Mouse (Mus musculus) cerebellum, postnatal 14 days (tissue): ENCODE results near the gene Mterf1a.
"Not testable (repeated sequence)": the region's sequence is repeated elsewhere in the genome, so short reads cannot be mapped to it uniquely, and the experiment has no call there.

Experiments used
- DNase-seq, 2 experiments: peaks; one replicate each; pipeline ENCODE4 v3.0.0; 2021; ENCODE audit warnings: mixed read lengths in 2 of 2

The Mterf1a gene

DNA sequence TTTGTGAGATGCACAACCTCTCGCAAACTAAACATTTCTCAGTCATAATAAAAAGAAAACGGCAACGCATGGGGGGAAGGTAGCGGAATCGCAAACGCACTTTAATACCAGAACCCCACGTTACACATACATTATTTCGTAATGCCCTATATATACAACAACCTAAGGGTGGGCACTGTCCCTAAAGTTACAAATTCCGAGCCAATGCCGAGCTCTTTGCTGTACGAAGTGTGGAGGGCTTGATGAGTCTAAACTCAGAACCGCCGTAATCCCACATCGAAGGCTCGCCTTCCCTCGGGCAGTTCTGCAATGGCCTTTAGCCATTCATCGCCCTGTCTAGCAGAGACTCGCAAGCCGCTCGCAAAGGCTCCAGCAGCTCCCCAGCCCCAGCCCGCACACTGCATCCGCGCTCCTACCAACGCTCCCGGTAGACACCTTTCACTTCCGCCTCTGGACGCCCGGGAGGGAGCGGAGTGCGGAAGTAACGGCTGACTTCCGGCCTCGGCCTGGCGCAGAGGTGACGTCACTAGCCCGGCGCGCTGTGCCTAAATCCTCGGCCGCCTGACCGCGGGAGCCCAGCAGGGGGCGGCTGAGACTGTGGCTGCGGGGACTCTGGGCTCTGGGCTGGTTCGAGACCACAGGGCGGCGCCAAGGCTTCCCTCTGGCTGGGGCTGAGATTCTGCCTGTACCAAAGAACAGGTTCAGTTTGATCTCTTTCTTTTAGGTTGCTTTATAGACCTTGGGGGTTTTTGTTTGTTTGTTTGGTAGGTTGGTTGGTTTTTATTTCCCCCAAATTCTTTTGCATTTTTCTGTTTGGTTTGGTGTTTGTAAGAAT, at the start of gene Mterf1a:
TSS of gene Mterf1a (minus strand) at position 475 of the 835 bp plus-strand sequence.
- DNase-seq = peak; percentile 52 to 65

DNA sequence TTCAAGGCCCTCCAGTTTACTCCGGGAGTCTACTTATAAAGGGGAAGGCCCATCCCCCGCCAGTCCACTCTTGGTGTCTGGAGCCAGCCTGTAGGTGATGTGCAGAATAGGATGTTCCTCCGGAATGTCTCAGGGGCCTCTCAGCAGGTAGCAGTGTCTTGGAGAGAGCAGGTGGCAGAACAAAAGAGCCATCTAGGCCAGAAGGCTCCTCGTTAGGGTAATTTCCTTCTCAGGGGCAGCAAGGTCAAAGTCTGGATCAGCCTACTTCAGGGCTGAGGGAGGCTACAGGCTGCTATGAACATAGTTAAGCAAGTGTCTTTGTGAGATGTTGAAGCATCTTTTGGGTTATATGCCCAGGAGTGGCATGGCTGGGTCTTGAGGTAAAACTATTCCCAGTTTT, 49.4 kb upstream of the Mterf1a start:
- DNase-seq = not testable (repeated sequence)

DNA sequence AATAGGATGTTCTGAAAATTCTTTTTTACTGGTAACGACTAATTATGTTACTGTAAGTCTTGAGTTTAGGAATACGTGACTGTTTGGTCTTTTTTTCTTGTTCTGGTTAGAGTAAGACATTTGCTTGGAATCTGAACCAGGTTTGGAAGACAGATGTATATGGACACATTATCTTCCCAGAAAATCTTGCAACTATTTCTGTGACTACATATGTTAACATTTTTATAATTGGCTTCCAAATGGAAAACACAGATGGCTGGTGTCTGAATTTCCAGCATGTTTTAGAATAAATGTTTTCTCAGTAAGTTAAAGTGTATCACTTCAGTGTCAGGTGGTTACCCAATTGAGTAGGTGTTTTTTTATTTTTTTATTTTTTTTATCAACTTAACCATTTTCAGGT, 47.5 kb upstream of the Mterf1a start:
- DNase-seq = no peak

DNA sequence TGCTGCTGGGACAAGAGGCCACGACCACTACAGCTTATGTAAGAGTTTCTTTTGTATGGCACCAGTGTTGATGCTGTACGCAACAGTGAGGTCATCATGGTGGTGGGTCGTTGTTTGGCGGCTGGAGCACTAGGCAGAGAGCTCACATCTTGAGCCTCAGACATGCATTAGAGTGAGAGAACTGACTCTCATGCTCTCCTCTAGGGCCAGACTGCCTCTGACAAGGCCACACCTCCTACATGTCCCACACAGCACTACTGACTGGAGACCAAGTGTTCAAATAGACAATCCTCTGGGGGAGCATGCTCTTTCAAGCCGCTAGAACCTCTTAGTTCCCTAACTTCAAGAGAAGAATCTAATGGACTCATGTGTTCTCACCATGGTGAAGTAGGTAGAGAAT, 45.6 kb upstream of the Mterf1a start:
- DNase-seq = no peak

DNA sequence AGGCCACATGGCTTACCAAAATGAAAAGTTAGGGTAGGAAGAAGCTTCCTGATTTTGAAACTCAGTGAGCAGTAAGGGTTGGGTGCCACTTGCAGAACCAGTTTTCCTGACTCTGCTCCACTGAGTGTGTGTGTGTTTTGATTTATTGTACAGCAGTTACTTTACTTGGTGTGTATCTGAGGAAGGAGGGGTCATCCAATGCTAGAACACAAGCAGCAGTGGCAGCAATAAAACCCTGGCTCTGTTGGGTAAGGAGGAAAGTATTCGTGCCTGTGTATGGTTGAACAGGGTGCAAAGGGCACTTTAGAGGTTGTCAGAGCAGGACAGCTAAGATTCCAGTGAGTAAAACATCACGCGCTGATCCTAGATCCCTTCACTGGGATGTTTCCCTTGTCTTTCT, 45.2 kb upstream of the Mterf1a start:
- DNase-seq = no peak

DNA sequence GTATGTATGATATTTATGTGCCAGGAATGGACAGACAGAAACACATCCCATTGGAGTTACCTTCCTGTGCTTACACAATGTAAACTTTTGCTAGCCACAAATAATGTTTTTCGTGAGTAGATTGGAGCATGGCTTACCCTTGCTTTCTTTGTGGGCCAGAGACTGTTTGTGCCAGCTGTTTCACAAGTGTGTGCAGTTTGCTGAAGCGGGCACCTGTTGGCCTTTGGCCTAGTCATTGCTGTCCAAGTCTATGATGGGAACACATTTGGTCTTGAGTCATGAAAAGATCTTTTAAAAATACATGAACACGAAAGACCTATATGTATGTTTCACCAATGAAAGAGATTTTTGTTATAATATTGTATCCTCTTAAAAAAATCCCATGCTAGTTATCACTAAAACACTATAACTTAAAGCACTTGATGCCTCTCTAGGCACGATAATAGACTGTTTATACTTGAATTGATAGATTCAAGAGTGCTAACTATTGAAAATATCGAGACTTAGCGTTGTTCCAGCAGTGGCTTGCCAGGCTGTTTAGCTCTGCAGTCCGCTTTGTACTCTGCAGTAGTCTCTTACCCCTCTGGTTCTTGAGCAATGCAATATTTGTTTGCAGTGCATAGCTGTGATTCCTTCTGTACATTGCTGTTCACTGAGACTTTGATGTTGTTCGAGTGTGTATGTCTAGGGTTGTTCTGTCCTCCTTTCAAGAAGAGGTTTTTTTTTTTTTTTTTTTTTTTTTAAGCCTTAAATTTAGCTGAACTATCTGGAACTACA, 42.2 kb upstream of the Mterf1a start:
- DNase-seq = no peak

DNA sequence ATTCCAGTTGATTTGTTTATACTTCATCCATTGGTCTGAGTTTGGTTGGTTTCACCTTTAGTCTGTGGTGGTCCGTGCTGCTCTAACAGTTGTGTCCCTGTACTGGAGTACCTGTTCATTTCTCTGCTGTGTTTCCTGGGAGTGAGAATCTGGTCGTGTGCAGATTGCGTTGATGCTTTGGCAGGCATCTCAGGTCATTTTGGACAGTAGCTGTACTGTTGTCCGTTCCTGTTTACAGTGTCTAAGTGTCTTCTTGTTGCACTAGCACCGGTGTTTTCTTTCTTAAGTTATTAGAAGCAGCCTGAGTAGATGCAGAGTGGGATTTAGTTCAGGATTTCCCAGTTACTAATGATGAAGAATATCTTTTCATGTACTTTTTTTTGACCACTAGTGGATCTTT, 41.5 kb upstream of the Mterf1a start:
- no peak for DNase-seq

DNA sequence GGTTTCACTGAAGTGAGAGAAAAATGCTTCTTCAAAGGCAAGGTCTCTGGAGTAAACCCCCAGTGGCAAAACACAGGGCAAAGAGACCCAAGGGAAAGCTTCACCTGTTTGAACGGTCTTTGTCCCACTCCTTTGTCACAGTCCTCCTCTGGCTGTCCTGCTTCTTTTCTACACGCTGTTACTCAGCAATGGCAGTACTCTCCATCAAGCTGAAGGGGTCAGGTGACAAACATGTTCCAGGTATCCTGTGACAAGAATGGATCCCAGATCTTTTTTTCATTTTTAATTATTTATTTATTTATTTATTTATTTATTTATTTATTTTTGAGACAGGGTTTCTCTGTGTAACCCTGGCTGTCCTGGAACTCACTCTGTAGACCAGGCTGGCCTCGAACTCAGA, 39.8 kb upstream of the Mterf1a start:
- DNase-seq = no peak

DNA sequence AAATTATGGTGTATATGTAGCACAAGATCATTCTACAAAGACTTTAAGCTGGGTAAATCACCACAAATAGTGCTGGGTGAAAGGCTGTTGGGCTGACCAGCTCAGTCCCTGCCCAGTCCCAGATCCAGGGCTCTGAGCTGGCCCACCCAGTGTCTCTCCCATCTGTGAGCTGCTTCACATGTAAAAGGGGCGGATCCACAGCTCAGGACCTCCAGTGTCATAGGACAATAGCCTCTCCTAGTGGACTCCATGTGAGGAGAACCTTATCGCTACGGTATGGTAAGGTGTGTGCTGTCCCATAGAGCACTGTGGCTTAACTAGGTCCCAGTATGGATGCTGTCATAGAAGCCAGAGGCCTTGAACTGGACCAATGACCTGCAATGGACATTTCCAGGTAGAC, 37.9 kb upstream of the Mterf1a start:
- peak in 1 of 2 experiments; percentile 19 for DNase-seq

DNA sequence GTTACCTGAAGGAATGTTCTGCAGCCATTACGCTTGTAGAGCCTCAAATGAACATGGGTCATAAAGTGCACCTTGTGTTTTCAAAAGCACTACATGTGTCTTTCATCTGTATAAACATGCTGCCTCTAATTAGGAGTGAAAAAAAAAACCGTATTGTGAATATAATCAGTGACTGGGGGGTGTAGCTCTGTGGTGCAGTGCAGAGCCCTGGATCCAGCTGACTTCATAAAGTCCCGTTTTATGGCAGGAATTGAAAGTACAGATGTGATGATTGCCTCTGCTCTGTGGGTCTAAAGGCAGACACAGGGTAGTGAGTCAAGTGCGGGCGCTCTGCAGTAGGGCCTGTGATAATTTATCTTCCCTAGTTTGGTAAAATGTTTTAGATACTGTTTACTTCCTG, 37.0 kb upstream of the Mterf1a start:
- DNase-seq = no peak

DNA sequence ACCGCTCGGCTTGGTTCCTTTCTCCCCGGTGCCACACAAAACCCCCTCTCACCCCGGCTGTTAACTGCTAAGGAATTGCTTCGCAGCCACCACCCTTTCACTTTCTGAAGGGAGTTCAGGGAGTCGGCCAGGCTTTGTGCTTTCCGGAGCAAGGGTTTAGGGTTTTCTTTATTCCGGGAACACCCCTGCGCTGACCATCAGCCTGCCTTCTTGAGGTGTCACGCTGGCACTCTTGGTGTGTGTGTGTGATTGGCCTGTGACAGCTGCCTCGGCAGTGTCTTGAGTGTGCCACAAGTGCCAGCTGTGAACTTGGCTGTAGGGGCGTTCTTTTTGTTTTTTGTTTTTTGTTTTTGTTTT, 34.9 kb upstream of the Mterf1a start:
- DNase-seq = peak; percentile 49 to 57

DNA sequence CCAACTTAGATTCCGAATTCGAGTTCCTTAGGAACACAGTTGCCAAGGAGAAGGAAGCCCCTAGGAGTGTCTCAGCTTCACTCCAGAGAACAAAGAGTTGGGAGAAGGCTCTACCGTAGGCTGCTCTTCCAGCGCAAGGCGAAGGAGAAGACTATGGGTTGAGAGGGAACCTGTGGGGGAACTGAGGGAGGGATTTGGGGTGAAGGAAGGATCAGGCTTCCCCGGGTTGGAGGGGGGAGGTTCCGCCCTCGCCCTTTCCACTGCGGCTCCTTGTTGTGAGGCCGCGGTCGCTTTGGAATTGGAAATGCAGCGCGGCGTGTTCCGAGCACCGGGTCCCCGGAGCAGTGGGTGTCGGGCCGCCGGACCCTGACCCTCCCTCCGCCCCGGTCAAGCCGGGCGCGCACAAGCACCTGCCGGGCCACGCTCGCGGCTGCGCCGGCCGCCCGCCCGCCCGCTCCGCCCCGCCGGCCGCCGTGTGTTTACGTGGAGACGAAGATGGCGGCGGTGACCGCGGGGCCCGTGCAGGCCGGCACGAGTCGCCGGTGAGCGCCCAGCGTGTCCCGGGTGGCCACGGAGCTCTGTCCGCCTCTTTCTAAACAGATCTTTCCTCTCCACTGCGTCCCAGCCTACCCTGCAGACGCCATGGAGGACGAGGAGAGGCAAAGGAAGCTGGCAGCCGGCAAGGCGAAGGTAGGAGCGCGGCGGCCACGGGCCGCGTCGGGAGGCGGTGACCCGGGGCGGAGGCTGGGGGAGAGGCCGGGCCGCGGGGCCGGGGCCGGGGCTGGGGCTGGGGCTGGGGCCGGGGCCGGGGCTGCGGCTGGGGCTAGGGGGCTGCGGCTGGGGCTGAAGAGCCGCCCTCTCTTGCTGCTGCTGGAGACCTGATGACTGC, 34.3 kb upstream of the Mterf1a start, which contains the start of gene Akap9:
TSS of gene Akap9 (plus strand) at position 254 of the 889 bp plus-strand sequence.
- DNase-seq = peak; percentile 79 to 87

DNA sequence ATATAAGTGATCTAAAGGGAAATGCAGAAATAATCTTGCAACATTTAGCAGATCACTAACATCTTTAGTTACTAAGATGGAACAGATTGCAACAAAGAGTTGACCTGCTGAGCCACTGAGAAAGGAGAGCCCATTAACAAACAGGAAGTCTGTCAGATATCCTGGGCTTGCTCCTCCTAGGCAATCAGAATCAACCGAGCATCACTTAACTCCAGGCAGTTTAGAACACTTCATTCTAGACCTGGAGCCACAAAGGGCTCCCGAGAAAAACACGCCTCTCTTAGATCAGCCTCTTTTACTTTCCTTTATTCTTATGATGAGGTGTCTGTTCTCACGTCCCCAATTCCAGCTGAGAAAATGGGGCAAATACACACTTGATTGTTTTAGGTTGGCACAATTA, 32.9 kb upstream of the Mterf1a start:
- no peak for DNase-seq

DNA sequence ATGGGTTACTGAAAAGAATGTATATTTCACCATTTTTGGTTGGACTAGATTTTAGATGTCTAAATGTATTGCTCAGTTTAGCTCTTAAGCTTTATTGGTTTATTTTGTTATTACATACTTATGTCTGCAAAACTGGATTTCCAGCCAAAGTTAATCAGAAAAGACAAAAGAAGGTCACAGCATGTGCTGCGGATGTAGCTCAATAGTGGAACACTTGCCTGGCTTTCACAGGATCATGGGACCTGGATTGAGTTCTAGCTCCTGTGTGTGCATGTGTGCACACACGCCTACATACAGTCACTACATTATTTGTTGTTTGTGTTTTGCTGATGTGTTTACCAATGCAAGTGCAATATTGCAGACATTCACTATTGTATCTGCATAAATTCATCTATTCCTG, 28.6 kb upstream of the Mterf1a start:
- DNase-seq = no peak

DNA sequence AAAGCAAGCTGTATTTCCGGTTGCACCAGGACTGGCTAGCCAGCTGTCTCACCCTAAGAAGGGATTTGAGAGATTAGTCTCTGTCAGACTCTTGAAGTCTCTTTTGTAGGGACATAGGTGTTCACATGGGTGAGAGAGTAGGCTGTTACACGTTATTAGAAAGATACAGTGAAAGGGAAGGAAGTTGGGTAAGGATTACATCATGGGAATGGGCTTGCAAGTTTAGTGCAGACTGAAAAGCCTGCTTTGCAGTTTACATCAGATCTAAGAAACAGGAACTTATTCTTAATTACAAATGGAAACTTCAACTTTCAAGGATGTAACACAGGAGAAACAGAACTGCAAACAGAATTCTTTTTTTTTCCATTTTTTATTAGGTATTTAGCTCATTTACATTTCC, 11.7 kb upstream of the Mterf1a start:
- DNase-seq = no peak

DNA sequence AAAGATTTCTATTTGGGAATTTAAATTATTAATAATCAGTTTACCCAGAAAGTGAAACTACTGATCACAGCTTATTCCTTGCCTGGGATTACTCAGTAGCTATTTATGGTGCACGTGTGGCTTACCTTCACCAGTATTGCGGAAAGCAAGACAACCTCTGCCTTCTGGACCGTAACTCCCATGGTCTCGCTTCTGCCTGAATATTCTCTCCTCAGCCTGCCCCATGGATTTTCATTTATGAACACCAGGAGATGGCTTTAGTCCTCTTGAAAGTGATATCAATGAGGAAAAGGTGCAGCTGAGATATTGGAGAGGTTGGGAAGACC, 524 bp upstream of the Mterf1a start:
- not testable (repeated sequence) for DNase-seq

DNA sequence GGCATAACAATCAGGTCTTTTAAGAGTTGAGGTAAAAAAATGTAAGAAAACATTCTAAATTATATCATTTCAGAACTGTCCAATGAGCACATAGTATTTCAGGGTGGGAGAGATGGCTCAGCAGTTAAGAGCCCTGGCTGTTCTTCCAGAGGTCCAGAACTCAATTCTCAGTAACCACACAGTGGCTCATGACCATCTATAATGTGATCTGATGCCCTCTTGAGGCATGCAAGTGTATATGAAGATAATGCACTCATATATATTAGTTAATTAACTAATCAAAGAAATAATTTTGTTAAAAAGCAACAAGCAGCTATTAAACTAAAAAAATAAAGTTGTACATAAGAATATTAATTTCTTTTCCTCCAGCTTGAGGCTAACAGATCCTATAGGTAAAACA, 4.5 kb downstream of the Mterf1a start:
- DNase-seq = no peak

DNA sequence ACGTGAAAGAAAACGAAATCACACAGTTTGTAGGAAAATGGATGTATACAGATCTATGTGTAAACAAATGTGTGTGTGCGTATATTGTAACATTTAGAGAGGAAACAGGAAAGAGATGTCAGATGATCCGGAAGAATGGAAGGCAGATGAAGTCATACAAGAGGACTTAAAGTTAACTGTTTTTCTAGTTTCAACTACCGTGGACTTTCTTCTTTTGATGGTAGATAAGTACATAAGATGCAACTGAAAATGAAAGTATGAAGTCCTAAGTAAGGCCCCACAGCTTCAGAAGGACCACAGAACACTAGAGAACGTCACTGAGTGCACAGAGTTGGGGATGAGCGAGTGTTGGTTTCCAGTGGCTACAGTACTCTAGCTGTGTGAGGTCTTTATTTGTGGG, 6.9 kb downstream of the Mterf1a start:
- DNase-seq = not testable (repeated sequence)

DNA sequence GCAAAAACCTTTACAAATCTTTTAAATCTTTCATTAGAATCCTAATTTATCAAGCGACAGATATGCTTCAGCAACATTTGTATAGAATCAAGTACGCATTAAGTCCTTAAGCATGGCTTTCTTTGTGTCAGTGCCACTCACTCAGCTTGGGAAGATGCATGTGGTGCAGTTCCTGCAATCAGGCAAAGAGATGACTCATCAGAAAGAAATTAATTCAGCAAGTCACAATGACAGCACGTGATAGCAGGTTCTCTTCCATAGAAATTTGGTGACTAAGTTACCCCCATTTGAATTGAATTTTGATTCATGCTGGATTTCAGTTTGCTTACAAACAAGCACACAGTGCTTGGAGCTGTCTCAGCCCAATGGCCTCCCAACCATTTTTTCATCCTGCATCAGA, 20.2 kb downstream of the Mterf1a start:
- DNase-seq = no peak

DNA sequence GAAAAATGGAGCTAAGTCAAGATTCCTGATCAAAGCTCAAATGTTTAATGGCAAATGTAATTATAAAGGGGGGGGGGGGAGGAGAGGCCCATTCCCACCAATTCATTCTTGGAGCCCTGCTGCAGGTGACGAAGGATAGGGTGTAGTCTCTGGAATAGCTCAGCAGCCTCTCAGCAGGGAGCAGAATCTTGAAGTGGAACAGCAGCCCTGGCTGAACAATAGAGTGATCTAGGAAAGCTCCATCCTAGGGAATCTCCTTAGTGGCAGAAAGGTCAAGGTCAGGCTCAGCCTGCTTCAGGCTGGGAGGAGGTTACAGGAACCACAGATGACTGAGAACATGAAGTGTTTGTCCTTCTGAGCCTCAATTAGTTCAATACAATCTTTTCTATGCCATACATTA, 21.4 kb downstream of the Mterf1a start:
- no peak for DNase-seq

DNA sequence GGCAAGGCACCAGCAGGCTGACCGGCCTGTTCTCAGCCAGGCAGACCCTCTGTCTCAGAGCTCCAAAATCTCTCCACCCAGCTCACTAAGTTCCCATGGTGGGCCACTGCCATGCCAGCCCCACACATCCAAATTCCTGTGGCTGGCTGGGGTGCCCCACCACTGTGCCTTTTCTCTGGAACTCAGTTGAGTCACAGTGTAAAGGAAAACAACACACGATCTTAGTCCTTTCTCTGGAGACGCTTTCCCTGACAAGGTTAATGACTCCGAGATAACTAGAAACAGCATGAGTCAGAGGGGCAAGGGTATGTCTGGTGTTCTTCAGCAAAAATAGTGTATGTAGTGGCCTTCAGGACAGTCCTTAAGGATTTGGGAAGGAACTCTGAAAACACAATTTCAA, 23.6 kb downstream of the Mterf1a start:
- no peak for DNase-seq

DNA sequence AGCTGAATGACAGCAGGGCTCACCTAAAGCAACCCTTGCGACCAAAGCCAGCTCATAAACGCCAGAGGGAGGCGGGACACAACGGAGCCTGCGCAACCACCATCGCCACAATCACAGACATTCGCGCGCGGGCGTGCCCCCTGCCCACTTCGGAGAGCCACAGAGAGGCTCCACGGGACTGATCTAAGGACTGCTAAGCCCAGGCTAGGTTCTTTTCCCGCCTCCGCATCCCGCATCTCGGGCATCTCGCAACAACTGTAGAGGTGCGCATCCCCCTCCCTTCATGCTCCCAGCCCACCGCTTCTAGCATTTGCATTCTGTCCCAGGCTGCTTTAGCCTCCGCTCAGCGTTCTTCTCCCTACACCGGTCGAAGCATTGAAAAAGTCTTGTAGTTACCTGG, 48.7 kb downstream of the Mterf1a start, which contains the start of gene Lrrd1:
TSS of gene Lrrd1 (plus strand) at position 148 of the 400 bp plus-strand sequence.
- DNase-seq = peak; percentile 19 to 20
